Mouse (Mus musculus): Measurements from ENCODE around the gene Tmem258. TPM values are rescaled to one million over a fixed set of nuclear protein-coding genes. Genes with fewer than 3 reads are reported as not detected.
"Not testable (repeated sequence)": the region's sequence is repeated elsewhere in the genome, so short reads cannot be mapped to it uniquely, and the experiment has no call there.

Gene Tmem258
- total RNA-seq, 1 experiment = 455 TPM

GRCm38 (mm10) chr19:10167951-10168350, 35.9 kb upstream of the Tmem258 start:
- no peak for DNase-seq (ENCODE audit: low read depth, low spot score)
- no peaks in the 10 kb centered on the region for H3K36me3 ChIP-seq (ENCODE audit: control insufficient read depth, insufficient read depth, low read length, poor library complexity, severe bottlenecking)
- TF ChIP-seq ZC3H11A (IDR thresholded peaks at IDR 0.05; ENCODE audit: borderline replicate concordance, low read depth, low read length) = no peak
- TF ChIP-seq MAFK (IDR thresholded peaks at IDR 0.05; ENCODE audit: insufficient read depth, low read depth, low read length) = no peak
- TF ChIP-seq ZNF384 (IDR thresholded peaks at IDR 0.05; ENCODE audit: low read depth, low read length) = no peak
- TF ChIP-seq HCFC1 (IDR thresholded peaks at IDR 0.05; ENCODE audit: borderline replicate concordance, insufficient read depth, low read length) = no peak
- no peak for TF ChIP-seq CHD2 (IDR thresholded peaks at IDR 0.05; ENCODE audit: low read depth, low read length)
- peaks cover 2 to 7% of the 10 kb centered on the region in 2 experiments; a peak in 3 of 4 replicates for H3K4me1 ChIP-seq (ENCODE audit: control insufficient read depth in 2 of 2, insufficient read depth in 2 of 2, low read length in 2 of 2, poor library complexity in 1 of 2)
- H3K4me3 ChIP-seq (ENCODE audit: insufficient read depth in 1 of 2, low read depth in 1 of 2, low read length in 2 of 2, poor library complexity in 1 of 2, severe bottlenecking in 1 of 2) = no peak overlapping the region
- H3K9me3 ChIP-seq (ENCODE audit: control insufficient read depth, insufficient read depth, low read depth, low read length) = no peaks in the 10 kb centered on the region
- H3K27ac ChIP-seq (ENCODE audit: insufficient read depth, low read depth, low read length, poor library complexity, severe bottlenecking) = no peak overlapping the region
- no peak overlapping the region for H3K9ac ChIP-seq (ENCODE audit: insufficient read depth, low read depth, low read length, poor library complexity, severe bottlenecking)
- in situ Hi-C loops (cut with MboI; ENCODE audit: low sequenced_read_pairs in 2 of 2, unreplicated experiment in 2 of 2) = no loop called here

GRCm38 (mm10) chr19:10168441-10168840, 35.4 kb upstream of the Tmem258 start:
- peaks cover 2 to 7% of the 10 kb centered on the region in 2 experiments; a peak in 3 of 4 replicates for H3K4me1 ChIP-seq (ENCODE audit: control insufficient read depth in 2 of 2, insufficient read depth in 2 of 2, low read length in 2 of 2, poor library complexity in 1 of 2)
- no peak for DNase-seq (ENCODE audit: low read depth, low spot score)
- no peak overlapping the region for H3K4me3 ChIP-seq (ENCODE audit: insufficient read depth in 1 of 2, low read depth in 1 of 2, low read length in 2 of 2, poor library complexity in 1 of 2, severe bottlenecking in 1 of 2)
- no peak for TF ChIP-seq MAFK (IDR thresholded peaks at IDR 0.05; ENCODE audit: insufficient read depth, low read depth, low read length)
- TF ChIP-seq HCFC1 (IDR thresholded peaks at IDR 0.05; ENCODE audit: borderline replicate concordance, insufficient read depth, low read length) = no peak
- TF ChIP-seq ZC3H11A (IDR thresholded peaks at IDR 0.05; ENCODE audit: borderline replicate concordance, low read depth, low read length) = no peak
- no peak for TF ChIP-seq CHD2 (IDR thresholded peaks at IDR 0.05; ENCODE audit: low read depth, low read length)
- no peak for TF ChIP-seq ZNF384 (IDR thresholded peaks at IDR 0.05; ENCODE audit: low read depth, low read length)
- H3K9ac ChIP-seq (ENCODE audit: insufficient read depth, low read depth, low read length, poor library complexity, severe bottlenecking) = no peak overlapping the region
- H3K36me3 ChIP-seq (ENCODE audit: control insufficient read depth, insufficient read depth, low read length, poor library complexity, severe bottlenecking) = no peaks in the 10 kb centered on the region
- H3K9me3 ChIP-seq (ENCODE audit: control insufficient read depth, insufficient read depth, low read depth, low read length) = no peaks in the 10 kb centered on the region
- in situ Hi-C loops (cut with MboI; ENCODE audit: low sequenced_read_pairs in 2 of 2, unreplicated experiment in 2 of 2) = no loop called here
- H3K27ac ChIP-seq (ENCODE audit: insufficient read depth, low read depth, low read length, poor library complexity, severe bottlenecking) = no peak overlapping the region

DNA sequence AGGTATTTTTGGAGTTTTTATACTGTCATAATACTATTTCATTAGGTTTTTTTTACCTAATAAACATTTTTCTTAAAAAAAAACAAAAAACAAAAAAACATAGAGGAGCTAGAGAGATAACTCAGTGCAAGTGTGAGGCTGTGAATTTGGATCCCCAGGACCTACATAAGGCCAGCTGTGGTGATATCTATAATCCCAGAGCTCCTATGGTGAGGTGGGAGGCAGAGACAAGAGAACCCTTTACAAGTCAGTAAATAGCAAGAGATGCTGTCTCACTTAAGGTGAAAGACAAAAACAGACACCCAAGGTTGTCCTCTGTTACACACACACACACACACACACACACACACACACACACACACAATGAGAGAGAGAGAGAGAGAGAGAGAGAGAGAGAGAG, 34.6 kb upstream of the Tmem258 start:
- H3K4me3 ChIP-seq (ENCODE audit: insufficient read depth in 1 of 2, low read depth in 1 of 2, low read length in 2 of 2, poor library complexity in 1 of 2, severe bottlenecking in 1 of 2) = no peak overlapping the region
- H3K27ac ChIP-seq (ENCODE audit: insufficient read depth, low read depth, low read length, poor library complexity, severe bottlenecking) = no peak overlapping the region; the same call in 1 of the 2 replicates
- no peak for TF ChIP-seq HCFC1 (IDR thresholded peaks at IDR 0.05; ENCODE audit: borderline replicate concordance, insufficient read depth, low read length)
- no peak for TF ChIP-seq CHD2 (IDR thresholded peaks at IDR 0.05; ENCODE audit: low read depth, low read length)
- no peak for TF ChIP-seq ZNF384 (IDR thresholded peaks at IDR 0.05; ENCODE audit: low read depth, low read length)
- no peak for TF ChIP-seq MAFK (IDR thresholded peaks at IDR 0.05; ENCODE audit: insufficient read depth, low read depth, low read length)
- TF ChIP-seq ZC3H11A (IDR thresholded peaks at IDR 0.05; ENCODE audit: borderline replicate concordance, low read depth, low read length) = no peak
- in situ Hi-C loops (cut with MboI; ENCODE audit: low sequenced_read_pairs in 2 of 2, unreplicated experiment in 2 of 2) = no loop called here
- H3K4me1 ChIP-seq (ENCODE audit: control insufficient read depth in 2 of 2, insufficient read depth in 2 of 2, low read length in 2 of 2, poor library complexity in 1 of 2) = peaks cover 2 to 9% of the 10 kb centered on the region in 2 experiments; a peak in 3 of 4 replicates
- H3K9me3 ChIP-seq (ENCODE audit: control insufficient read depth, insufficient read depth, low read depth, low read length) = no peaks in the 10 kb centered on the region
- H3K9ac ChIP-seq (ENCODE audit: insufficient read depth, low read depth, low read length, poor library complexity, severe bottlenecking) = no peak overlapping the region
- no peak for DNase-seq (ENCODE audit: low read depth, low spot score)
- H3K36me3 ChIP-seq (ENCODE audit: control insufficient read depth, insufficient read depth, low read length, poor library complexity, severe bottlenecking) = no peaks in the 10 kb centered on the region

DNA sequence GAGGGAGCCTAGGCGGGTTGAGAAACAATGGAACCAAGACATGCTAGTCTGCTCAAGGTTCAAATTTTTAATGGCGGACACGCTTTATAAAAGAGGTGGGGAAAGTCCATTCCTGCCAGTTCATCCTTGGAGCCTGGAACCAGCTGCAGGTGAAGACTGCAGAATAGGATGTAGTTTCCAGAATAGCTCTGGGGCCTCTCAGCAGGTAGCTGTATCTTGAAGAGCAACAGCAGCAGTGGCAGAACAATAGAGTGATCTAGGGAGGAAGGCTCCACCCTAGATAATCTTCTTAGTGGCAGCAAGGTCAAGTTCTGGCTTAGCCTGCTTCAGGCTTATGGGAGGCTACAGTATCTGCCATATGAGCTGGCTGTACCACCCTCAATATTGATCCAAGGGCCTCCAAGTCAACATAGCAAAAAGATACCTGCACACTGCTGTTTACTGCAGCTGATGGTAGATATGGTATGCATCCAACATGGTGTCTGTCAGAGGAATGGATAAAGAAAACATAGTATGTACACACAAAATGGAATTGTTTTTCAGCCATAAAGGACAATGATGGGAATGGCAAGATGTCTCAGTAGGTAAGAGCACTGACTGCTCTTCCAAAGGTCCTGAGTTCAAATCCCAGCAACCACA, 34.0 kb upstream of the Tmem258 start:
- DNase-seq (ENCODE audit: low read depth, low spot score) = not testable (repeated sequence)

DNA sequence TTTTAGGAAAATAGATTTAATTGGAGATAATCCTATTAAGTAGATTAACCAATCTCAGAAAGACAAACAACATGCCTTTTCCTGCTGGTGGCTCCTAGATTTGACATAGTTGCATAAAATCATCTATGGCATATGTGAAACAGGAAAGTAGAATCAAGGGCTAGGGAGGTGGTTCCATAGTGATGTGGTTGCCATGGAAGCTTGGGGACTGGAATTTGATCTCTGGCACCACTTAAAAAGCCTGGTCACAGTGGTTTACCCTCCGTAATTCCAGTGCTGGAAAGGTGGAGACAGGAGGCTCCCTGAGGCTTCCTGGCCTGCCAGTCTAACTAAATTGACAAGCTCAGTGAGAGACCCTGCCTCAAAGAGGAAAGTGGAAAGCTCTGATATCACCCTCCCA, 33.3 kb upstream of the Tmem258 start:
- Histone ChIP-seq H3K27ac (ENCODE audit: insufficient read depth, low read depth, low read length, poor library complexity, severe bottlenecking) (no peak overlapping the region), H3K36me3 (ENCODE audit: control insufficient read depth, insufficient read depth, low read length, poor library complexity, severe bottlenecking) (no peaks in the 10 kb centered on the region), H3K4me1 (ENCODE audit: control insufficient read depth in 2 of 2, insufficient read depth in 2 of 2, low read length in 2 of 2, poor library complexity in 1 of 2) (peaks cover 2 to 12% of the 10 kb centered on the region in 2 experiments; a peak in 3 of 4 replicates), H3K9me3 (ENCODE audit: control insufficient read depth, insufficient read depth, low read depth, low read length) (no peaks in the 10 kb centered on the region), H3K9ac (ENCODE audit: insufficient read depth, low read depth, low read length, poor library complexity, severe bottlenecking) (no peak overlapping the region; the same call in 1 of the 2 replicates), H3K4me3 (ENCODE audit: insufficient read depth in 1 of 2, low read depth in 1 of 2, low read length in 2 of 2, poor library complexity in 1 of 2, severe bottlenecking in 1 of 2) (no peak overlapping the region)
- DNase-seq (ENCODE audit: low read depth, low spot score) = no peak
- in situ Hi-C loops (cut with MboI; ENCODE audit: low sequenced_read_pairs in 2 of 2, unreplicated experiment in 2 of 2) = no loop called here
- TF ChIP-seq CHD2 (IDR thresholded peaks at IDR 0.05; ENCODE audit: low read depth, low read length) (no peak), HCFC1 (IDR thresholded peaks at IDR 0.05; ENCODE audit: borderline replicate concordance, insufficient read depth, low read length) (no peak), MAFK (IDR thresholded peaks at IDR 0.05; ENCODE audit: insufficient read depth, low read depth, low read length) (no peak), ZC3H11A (IDR thresholded peaks at IDR 0.05; ENCODE audit: borderline replicate concordance, low read depth, low read length) (no peak), ZNF384 (IDR thresholded peaks at IDR 0.05; ENCODE audit: low read depth, low read length) (no peak)

More for the DNA sequence above, 34.0 kb upstream of the Tmem258 start:
- H3K4me3 ChIP-seq (ENCODE audit: insufficient read depth in 1 of 2, low read depth in 1 of 2, low read length in 2 of 2, poor library complexity in 1 of 2, severe bottlenecking in 1 of 2); H3K36me3 ChIP-seq (ENCODE audit: control insufficient read depth, insufficient read depth, low read length, poor library complexity, severe bottlenecking); H3K4me1 ChIP-seq (ENCODE audit: control insufficient read depth in 2 of 2, insufficient read depth in 2 of 2, low read length in 2 of 2, poor library complexity in 1 of 2); H3K9me3 ChIP-seq (ENCODE audit: control insufficient read depth, insufficient read depth, low read depth, low read length); H3K27ac ChIP-seq (ENCODE audit: insufficient read depth, low read depth, low read length, poor library complexity, severe bottlenecking); H3K9ac ChIP-seq (ENCODE audit: insufficient read depth, low read depth, low read length, poor library complexity, severe bottlenecking); in situ Hi-C loops (cut with MboI; ENCODE audit: low sequenced_read_pairs in 2 of 2, unreplicated experiment in 2 of 2): not testable (repeated sequence)

Data from ES-E14 (cell line).